ENCODE assay signal across 16 mouse cellular contexts in the genomic region with DNA sequence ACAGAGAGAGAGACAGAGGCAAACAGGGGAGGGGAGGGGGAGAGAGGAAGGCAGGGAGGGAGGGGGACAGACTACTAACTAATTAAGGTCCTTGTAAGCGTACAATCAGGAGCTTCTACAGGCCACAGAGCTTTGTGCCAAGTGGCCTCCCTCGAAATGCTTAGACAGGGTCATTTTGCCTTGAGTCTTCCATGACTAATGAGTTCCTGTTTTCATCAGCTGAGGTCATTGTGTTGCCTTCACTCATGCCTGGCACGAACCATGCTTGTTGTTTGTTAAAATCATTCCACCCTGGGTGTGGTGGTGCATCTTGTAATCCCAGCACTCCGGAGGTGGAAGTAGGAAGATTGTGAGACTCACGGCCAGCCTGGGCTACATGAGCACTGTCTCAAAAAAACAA. TPM values are rescaled to one million over a fixed set of nuclear protein-coding genes. Genes with fewer than 3 reads are reported as not detected.
DNase-seq lines count a peak whose midpoint lies in the region; ATAC-seq and TF ChIP-seq lines count a peak whose summit lies in the region.
"Had no signal": no experiment of that assay in that cellular context is flagged by ENCODE, and none has a peak within 500 bp of the region (broad histone marks: within the 10 kb centered on the region; RNA-seq: fewer than 3 reads in every experiment).

No protein-coding gene starts in this region.

- peak; percentile 21 for DNase-seq in gastrocnemius, adult 2 months
- no peak for DNase-seq in gastrocnemius, postnatal 10 days
- DNase-seq in lung, postnatal 14 days: no peak
- peak; percentile 46 for DNase-seq in MN1 (ENCODE audit: low spot score)
- no peak for DNase-seq in hindbrain, embryonic 10.5 days (ENCODE audit: low spot score)
- DNase-seq: thymus, adult 2 months had no signal

- WGBS in lung, embryonic 16.5 days: 45% methylated on average over 5 of the region's 5 CpGs
- WGBS in hindbrain, embryonic 10.5 days: 54% methylated on average over 5 of the region's 5 CpGs

- H3K4me1 ChIP-seq in lung, embryonic 16.5 days (replicated peaks; ENCODE audit: control insufficient read depth, insufficient read depth, low read length): peaks cover 14% of the 10 kb centered on the region; the same call in 1 of the 2 replicates
- peaks cover 10% of the 10 kb centered on the region for H3K4me1 ChIP-seq in brown adipose tissue, adult 24 weeks (ENCODE audit: control insufficient read depth, insufficient read depth, insufficient read length, low read length)
- H3K4me1 ChIP-seq in hindbrain, embryonic 10.5 days (replicated peaks): peaks cover 35% of the 10 kb centered on the region

- no peak overlapping the region for H3K4me3 ChIP-seq in gastrocnemius, adult 2 months
- H3K4me3 ChIP-seq in lung, embryonic 16.5 days (ENCODE audit: low read length): no peak overlapping the region
- no peak overlapping the region for H3K4me3 ChIP-seq in brown adipose tissue, adult 24 weeks (ENCODE audit: insufficient read depth, low read depth, low read length)
- H3K4me3 ChIP-seq in hindbrain, embryonic 10.5 days: no peak overlapping the region
- H3K4me3 ChIP-seq: erythroblast, embryonic 14.5 days; limb, embryonic 13.5 days; midbrain, embryonic 12.5 days had no signal

- no peak overlapping the region for H3K9ac ChIP-seq in lung, embryonic 16.5 days (ENCODE audit: low read length)
- H3K9ac ChIP-seq: limb, embryonic 13.5 days; midbrain, embryonic 12.5 days had no signal

- peaks cover 2% of the 10 kb centered on the region; the same call in 1 of the 2 replicates for H3K27me3 ChIP-seq in lung, embryonic 16.5 days (ENCODE audit: control insufficient read depth, insufficient read depth, low read depth, low read length)
- 0 out of 2 replicates have a peak, but pooled peaks cover 14% of the 10 kb centered on the region for H3K27me3 ChIP-seq in hindbrain, embryonic 10.5 days (ENCODE audit: insufficient read depth, poor library complexity, severe bottlenecking)

- no peak for TF ChIP-seq CTCF in gastrocnemius, adult 2 months (IDR thresholded peaks at IDR 0.05)

- H3K36me3 ChIP-seq in lung, embryonic 16.5 days (ENCODE audit: control insufficient read depth, insufficient read depth, low read length): no peaks in the 10 kb centered on the region
- H3K36me3 ChIP-seq in hindbrain, embryonic 10.5 days: no peaks in the 10 kb centered on the region
- H3K36me3 ChIP-seq: limb, embryonic 13.5 days; midbrain, embryonic 12.5 days had no signal

- peak; percentile 60; the same call in 1 of the 2 replicates for ATAC-seq in lung, embryonic 16.5 days (ENCODE audit: low read depth)
- ATAC-seq in granulocyte monocyte progenitor cell, adult 5-6 weeks (replicated peaks; ENCODE audit: poor library complexity, severe bottlenecking): no peak

- no peak overlapping the region for H3K4me2 ChIP-seq in lung, embryonic 16.5 days (ENCODE audit: low read depth, low read length)
- H3K4me2 ChIP-seq: limb, embryonic 13.5 days; midbrain, embryonic 12.5 days had no signal

- H3K9me3 ChIP-seq in lung, embryonic 16.5 days (ENCODE audit: control insufficient read depth, low read length): no peaks in the 10 kb centered on the region
- no peaks in the 10 kb centered on the region for H3K9me3 ChIP-seq in hindbrain, embryonic 10.5 days
- H3K9me3 ChIP-seq: limb, embryonic 13.5 days; midbrain, embryonic 12.5 days had no signal

- no peak overlapping the region for H3K27ac ChIP-seq in gastrocnemius, adult 2 months
- H3K27ac ChIP-seq in lung, embryonic 16.5 days (ENCODE audit: low read length): no peak overlapping the region
- H3K27ac ChIP-seq in brown adipose tissue, adult 24 weeks (replicated peaks; ENCODE audit: low read depth, low read length): 0 out of 2 replicates have a peak overlapping the region, but pooled peaks have one; percentile 30
- no peak overlapping the region for H3K27ac ChIP-seq in hindbrain, embryonic 10.5 days
- H3K27ac ChIP-seq: limb, embryonic 13.5 days; midbrain, embryonic 12.5 days had no signal

- intact Hi-C loops in gastrocnemius, adult 2 months (cut with DNase I): loop anchor here (5.0 kb wide), 1 partner anchor 88 kb away; no protein-coding TSS in a partner anchor

RNA-seq across cellular contexts. Expression of a gene that starts 3.4 kb away (rescaled TPM):
- not detected for total RNA-seq in gastrocnemius, adult 2 months (2021)
- total RNA-seq in gastrocnemius, postnatal 10 days (2021): not detected
- polyA plus RNA-seq in lung, embryonic 16.5 days (2015; fragmentation: Nextera tagmentation; extraction: Ambion mirVana): 0.38 TPM in 1 of 2 replicates, not detected in the other
- not detected in 2 replicates for polyA plus RNA-seq in brown adipose tissue, adult 24 weeks (2012; ENCODE audit: insufficient read depth, insufficient read length, missing spikeins)
- not detected in 2 replicates for total RNA-seq in granulocyte monocyte progenitor cell, adult 5-6 weeks (2014; fragmentation: Nextera tagmentation)
- total RNA-seq in granulocyte monocyte progenitor cell, adult 5-6 weeks (2017): not detected in 2 replicates
- 0.39 and 0.41 TPM in 2 replicates for polyA plus RNA-seq in hindbrain, embryonic 10.5 days (2016; fragmentation: Nextera tagmentation; extraction: Ambion mirVana)
- total RNA-seq: gastrocnemius, adult 8-10 months; neutrophil, adult 5-6 weeks had no signal
- polyA plus RNA-seq: erythroblast, embryonic 14.5 days; heart, postnatal 0 days; limb, embryonic 13.5 days; spleen, adult 2 months had no signal

Comparison
In these comparisons a context has a peak if more than half of its experiments do, and no peak if none do; other contexts are left out.
1. DNase-seq: peak in gastrocnemius, adult 2 months (single experiment) and MN1 (single experiment); none in gastrocnemius, postnatal 10 days (single experiment), lung, postnatal 14 days (single experiment) and hindbrain, embryonic 10.5 days (single experiment).